Mouse (Mus musculus): ENCODE measurements around the gene Mx1.

GRCm38 (mm10) chr16:97476524-97476923, 13.8 kb upstream of the Mx1 start:
- no peak for TF ChIP-seq CTCF (conservative IDR thresholded peaks at IDR 0.05 in 1 of 2, IDR thresholded peaks at IDR 0.05 in 1 of 2; ENCODE audit: low read depth in 2 of 2, low read length in 2 of 2)
- no peak for TF ChIP-seq TBP (conservative IDR thresholded peaks at IDR 0.05; ENCODE audit: low read depth, low read length)
